Mouse (Mus musculus) C2C12 (cell line): Measurements from ENCODE around the gene Nrp2.

Experiments used
- CTCF ChIP-seq: IDR thresholded peaks from one replicate; pipeline ENCODE4 v1.5.1; 2011; ENCODE audit not compliant: control insufficient read depth, insufficient read depth, insufficient read length
- MAX ChIP-seq: IDR thresholded peaks from one replicate; pipeline ENCODE4 v1.6.1; 2011; ENCODE audit warnings: mild to moderate bottlenecking, control low read depth
- MYOD1 ChIP-seq: IDR thresholded peaks from one replicate; pipeline ENCODE4 v1.6.1; 2011; ENCODE audit warnings: low read depth; ENCODE audit not compliant: control insufficient read depth, insufficient read length

DNA sequence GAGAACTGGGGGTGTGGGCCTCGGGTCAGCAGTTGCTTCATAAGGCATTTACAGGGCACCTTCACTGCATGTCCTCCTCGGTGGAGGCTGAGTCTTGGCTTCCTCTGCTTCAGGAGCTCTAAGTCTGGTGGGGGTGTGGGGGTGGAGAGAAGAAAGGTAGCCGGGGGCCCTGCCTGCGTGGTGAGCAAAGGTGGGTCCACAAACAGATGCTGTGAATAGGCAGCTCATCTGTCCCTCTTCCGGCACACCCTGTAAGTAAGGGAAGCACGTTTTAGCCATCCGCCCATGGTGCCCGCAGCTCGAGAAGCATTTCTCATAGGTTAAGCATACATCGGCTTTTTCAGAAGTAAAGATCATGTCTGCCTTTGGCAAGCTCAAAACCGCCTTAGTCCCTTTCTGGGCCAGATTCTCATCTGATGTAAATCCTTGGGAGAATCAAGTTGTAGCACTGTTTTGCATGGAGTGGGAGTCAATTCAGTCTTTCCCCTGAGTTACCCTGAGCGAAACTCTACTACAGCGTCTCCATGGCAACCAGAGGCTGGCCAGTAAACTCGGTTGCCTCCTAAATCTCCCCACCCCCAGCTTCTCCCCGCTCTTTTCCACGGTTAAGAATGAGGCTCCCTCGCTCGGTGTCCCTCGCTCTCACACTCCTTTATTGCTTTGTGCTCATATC lies 91.3 kb downstream of the Nrp2 start:
- TF ChIP-seq CTCF (no peak), MAX (no peak), MYOD1 (no peak)
